Mouse (Mus musculus): ENCODE data around the gene Eid2b.
A peak's percentile ranks its signal among the peaks of the same experiment; 100 is the strongest.

Eid2b gene

GRCm38 (mm10) chr7:28301616-28302433 lies 24.3 kb downstream of the Eid2b start, which contains the start of gene Dll3:
Gene Dll3 (minus strand): TSS chr7:28302238.
- DNase-seq: peak; percentile 58 to 68

- no peak for DNase-seq
These were observed 28.1 kb downstream of the Eid2b start for GRCm38 (mm10) chr7:28305641-28306040.

GRCm38 (mm10) chr7:28306216-28306615 lies 28.7 kb downstream of the Eid2b start:
- DNase-seq: no peak

- DNase-seq: no peak
These were observed 32.2 kb downstream of the Eid2b start for GRCm38 (mm10) chr7:28309737-28310136.

- DNase-seq: no peak
These were observed 33.8 kb downstream of the Eid2b start for GRCm38 (mm10) chr7:28311151-28311925.

GRCm38 (mm10) chr7:28311926-28312543 lies 34.5 kb downstream of the Eid2b start, which contains the start of gene Timm50:
Gene Timm50 (minus strand): TSS chr7:28312072.
- peak; percentile 96 for DNase-seq

- DNase-seq: no peak
These were observed 40.5 kb downstream of the Eid2b start for GRCm38 (mm10) chr7:28318036-28318435.

- no peak for DNase-seq
These were observed 41.2 kb downstream of the Eid2b start for GRCm38 (mm10) chr7:28318714-28319113.

GRCm38 (mm10) chr7:28321974-28322720 lies 44.6 kb downstream of the Eid2b start:
- DNase-seq: no peak

GRCm38 (mm10) chr7:28325293-28325692 lies 47.8 kb downstream of the Eid2b start:
- no peak for DNase-seq

- DNase-seq: no peak
These were observed 48.9 kb downstream of the Eid2b start for GRCm38 (mm10) chr7:28326457-28326856.

- DNase-seq: no peak
These were observed 50.7 kb downstream of the Eid2b start for GRCm38 (mm10) chr7:28328260-28328659.
